Mouse (Mus musculus) layer of hippocampus, postnatal 10 days (tissue): ENCODE measurements around the gene Il21r. TPM values are rescaled to one million over a fixed set of nuclear protein-coding genes. Genes with fewer than 3 reads are reported as not detected.

Source experiments
- DNase-seq, 2 experiments: peaks; one replicate each; pipeline ENCODE4 v3.0.0; 2021; ENCODE audit warnings: low spot score in 2 of 2
- long read RNA-seq: library from polyadenylated mRNA; stranded (forward); transcript quantifications from one replicate; pipeline ENCODE4 v2.0.0, GENCODE M21; 2023
- total RNA-seq, 2 experiments: library from RNA; stranded (reverse); gene quantifications; 2 replicates each; pipeline ENCODE4 v1.2.3; 2021

Il21r gene
- total RNA-seq = 1 to 10 TPM in 1 of 2 experiments, under 1 TPM in 1; 0.60 to 1.1 TPM
- long read RNA-seq = 0 reads

GRCm38 (mm10) chr7:125603185-125603631, at the start of gene Il21r:
Gene Il21r, plus strand, starts transcription at chr7:125603429.
- DNase-seq = no peak

GRCm38 (mm10) chr7:125553653-125554428, 49.4 kb upstream of the Il21r start:
- peak; percentile 4 to 13 for DNase-seq

GRCm38 (mm10) chr7:125554456-125555114, 48.6 kb upstream of the Il21r start:
- no peak for DNase-seq

GRCm38 (mm10) chr7:125555351-125555872, 47.8 kb upstream of the Il21r start:
- DNase-seq = no peak

GRCm38 (mm10) chr7:125556096-125556495, 47.1 kb upstream of the Il21r start:
- DNase-seq = no peak

GRCm38 (mm10) chr7:125556865-125557264, 46.4 kb upstream of the Il21r start:
- no peak for DNase-seq

- no peak for DNase-seq
These were observed 44.8 kb upstream of the Il21r start for GRCm38 (mm10) chr7:125558401-125558945.

GRCm38 (mm10) chr7:125558997-125559396, 44.2 kb upstream of the Il21r start:
- no peak for DNase-seq

GRCm38 (mm10) chr7:125559537-125559936, 43.7 kb upstream of the Il21r start:
- DNase-seq = no peak

GRCm38 (mm10) chr7:125560146-125560785, 43.0 kb upstream of the Il21r start:
- DNase-seq = peak in 1 of 2 experiments; percentile 61

GRCm38 (mm10) chr7:125561085-125561690, 42.0 kb upstream of the Il21r start:
- peak in 1 of 2 experiments; percentile 57 for DNase-seq

GRCm38 (mm10) chr7:125562413-125562812, 40.8 kb upstream of the Il21r start:
- DNase-seq = no peak

- no peak for DNase-seq
These were observed 40.1 kb upstream of the Il21r start for GRCm38 (mm10) chr7:125563093-125563492.

GRCm38 (mm10) chr7:125564316-125565024, 38.8 kb upstream of the Il21r start:
- no peak for DNase-seq

- DNase-seq = no peak
These were observed 37.5 kb upstream of the Il21r start for GRCm38 (mm10) chr7:125565516-125566285.

GRCm38 (mm10) chr7:125566420-125566819, 36.8 kb upstream of the Il21r start:
- DNase-seq = no peak

- DNase-seq = no peak
These were observed 34.3 kb upstream of the Il21r start for GRCm38 (mm10) chr7:125568888-125569287.

GRCm38 (mm10) chr7:125571891-125572290, 31.3 kb upstream of the Il21r start:
- no peak for DNase-seq

- DNase-seq = no peak
These were observed 30.5 kb upstream of the Il21r start for GRCm38 (mm10) chr7:125572737-125573136.

GRCm38 (mm10) chr7:125573849-125574248, 29.4 kb upstream of the Il21r start:
- no peak for DNase-seq
